Mouse (Mus musculus) urinary bladder, adult 2 months (tissue): Measurements from ENCODE around the gene Optn. TPM values are rescaled to one million over a fixed set of nuclear protein-coding genes. Genes with fewer than 3 reads are reported as not detected.
"Not testable (repeated sequence)": the region's sequence is repeated elsewhere in the genome, so short reads cannot be mapped to it uniquely, and the experiment has no call there.

Source experiments
- DNase-seq: peaks from one replicate; pipeline ENCODE4 v3.0.0; 2022; ENCODE audit warnings: low spot score
- polyA plus RNA-seq: library from polyadenylated mRNA; depleted of rRNA; stranded (reverse); fragments of >200 nt; gene quantifications from 2 replicates; pipeline ENCODE4 v1.2.3, GENCODE M21; 2012; rRNA removed

Gene Optn
- polyA plus RNA-seq: 10.0 and 18.1 TPM in 2 replicates

DNA sequence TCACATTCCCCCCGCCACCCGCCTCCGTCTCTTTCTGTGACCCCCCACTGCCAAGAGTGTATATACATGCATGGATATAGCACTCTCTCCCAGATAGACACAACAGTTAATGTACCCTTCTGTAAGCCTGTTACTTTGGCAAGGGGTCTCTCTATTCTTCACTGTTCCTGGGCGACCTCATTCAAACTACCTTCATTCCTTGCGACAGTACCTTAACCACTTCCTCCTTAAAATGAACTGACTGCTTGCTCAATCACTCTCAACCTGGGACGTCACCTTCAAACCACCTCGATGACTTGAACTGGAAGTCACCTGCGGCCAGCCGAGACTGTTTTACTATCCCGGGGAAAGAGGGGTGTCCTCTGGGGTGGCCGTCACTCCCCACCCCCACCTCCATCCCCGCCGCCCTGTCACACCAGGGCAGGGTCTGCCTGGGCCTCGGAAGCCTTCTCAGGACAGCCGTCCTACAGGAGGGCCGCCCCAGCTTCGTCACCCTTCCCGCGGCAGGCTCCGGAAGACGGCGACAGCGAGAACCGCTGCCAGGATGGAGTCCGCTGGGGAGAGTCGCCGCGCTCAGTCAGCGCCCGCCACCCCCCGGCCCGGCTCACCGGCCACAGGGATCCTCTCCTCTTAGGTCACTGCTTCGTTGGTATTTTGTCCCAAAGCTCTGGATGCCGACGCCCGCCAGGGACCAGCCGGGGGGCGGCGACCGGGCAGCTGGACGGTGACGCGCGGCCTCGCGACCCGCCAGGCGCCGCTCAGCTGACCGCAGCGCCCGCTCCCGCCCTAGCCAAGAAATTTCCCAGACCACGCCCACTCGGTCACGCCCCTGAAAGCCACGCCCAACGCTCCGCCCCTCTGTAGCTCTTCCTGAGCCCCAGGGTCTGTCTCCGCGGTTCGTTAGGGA is at the start of gene Optn:
Gene Optn (minus strand): TSS at position 753 of the 907 bp plus-strand sequence.
- peak; percentile 77 for DNase-seq

DNA sequence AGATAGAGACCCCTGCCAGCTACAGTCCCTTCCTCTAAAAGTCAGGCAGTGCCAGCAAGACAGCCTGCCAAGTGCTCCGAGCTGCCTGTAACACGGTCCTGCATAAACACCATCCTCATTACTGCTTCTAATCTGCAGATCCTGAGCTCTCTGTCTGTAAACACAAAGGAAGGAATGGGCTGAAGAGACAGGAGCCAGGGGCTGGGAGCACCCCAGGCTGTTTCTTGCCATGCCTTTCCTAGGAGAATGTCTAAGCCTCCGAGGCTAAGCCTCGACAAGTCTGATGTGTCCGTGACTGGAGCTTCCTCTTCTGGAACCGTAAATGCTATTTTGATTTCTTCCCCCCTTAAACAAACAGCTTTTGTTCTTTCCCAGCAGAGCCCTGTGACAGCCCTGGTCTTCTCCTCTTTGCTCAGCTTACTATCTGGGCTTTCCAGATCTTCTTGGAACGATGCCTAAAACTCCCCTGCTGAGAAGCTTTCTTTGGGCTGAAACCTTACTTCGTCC is 49.0 kb upstream of the Optn start:
- no peak for DNase-seq

DNA sequence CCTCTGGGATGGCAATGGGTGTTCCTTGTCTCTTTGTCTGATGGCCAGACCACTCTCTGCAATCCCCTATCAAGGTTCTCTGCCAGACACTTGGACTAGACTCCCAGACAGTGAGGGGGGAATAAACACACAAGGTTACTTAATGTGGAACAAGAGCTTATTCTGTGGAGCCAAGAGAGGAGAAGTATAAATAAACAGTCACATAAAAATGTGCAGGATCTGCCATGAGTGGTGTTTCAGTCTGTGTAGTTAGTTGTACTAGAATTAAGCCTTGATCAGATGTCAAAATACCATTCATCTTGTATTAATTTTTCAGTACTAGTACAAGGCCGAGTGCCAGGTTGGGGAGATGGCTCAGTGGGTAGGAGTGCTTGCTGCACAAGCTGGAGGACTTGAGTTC is 39.0 kb upstream of the Optn start:
- DNase-seq: no peak

DNA sequence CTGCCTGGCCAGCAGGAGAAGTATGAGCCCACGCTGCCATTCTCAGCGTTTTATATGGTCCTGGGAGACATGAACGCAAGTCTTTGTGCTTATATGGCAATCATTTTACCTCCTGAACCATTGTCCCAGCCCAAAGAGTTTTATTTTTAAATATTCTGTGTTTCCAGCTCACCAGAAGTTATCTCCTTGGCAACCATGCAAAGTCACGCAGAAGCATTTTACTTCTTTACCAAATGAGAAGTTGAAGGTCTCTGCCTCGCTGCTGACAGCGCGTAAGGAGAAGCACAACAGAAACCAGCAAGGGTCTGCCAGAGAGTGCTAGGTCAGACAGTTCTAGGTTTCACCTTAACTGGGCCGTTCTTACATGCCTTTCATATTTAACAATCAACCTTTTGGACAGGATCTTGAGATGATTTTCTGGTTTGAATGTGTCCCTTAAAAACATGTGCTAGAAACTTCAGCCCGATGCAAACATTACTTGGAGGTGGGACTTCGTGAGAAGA is 37.9 kb upstream of the Optn start:
- DNase-seq: no peak

DNA sequence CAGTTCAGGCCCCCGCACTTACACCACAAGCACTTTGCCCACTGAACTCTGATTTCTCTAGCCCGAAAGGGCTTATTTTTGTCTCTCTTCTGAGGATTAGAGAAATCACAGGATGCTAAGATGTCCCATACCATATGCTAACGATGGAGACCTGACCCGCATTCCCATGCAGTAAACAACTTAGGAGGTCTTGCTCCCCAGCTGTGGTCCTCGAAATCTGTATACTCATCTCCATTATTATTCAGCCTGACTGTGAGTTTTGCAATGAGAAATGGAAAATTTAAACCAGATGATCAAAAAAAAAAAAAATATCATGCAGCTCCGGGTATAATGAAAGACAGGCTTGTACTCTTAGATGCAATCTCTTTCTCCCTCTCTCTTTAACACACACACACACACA is 35.3 kb upstream of the Optn start:
- DNase-seq: no peak

DNA sequence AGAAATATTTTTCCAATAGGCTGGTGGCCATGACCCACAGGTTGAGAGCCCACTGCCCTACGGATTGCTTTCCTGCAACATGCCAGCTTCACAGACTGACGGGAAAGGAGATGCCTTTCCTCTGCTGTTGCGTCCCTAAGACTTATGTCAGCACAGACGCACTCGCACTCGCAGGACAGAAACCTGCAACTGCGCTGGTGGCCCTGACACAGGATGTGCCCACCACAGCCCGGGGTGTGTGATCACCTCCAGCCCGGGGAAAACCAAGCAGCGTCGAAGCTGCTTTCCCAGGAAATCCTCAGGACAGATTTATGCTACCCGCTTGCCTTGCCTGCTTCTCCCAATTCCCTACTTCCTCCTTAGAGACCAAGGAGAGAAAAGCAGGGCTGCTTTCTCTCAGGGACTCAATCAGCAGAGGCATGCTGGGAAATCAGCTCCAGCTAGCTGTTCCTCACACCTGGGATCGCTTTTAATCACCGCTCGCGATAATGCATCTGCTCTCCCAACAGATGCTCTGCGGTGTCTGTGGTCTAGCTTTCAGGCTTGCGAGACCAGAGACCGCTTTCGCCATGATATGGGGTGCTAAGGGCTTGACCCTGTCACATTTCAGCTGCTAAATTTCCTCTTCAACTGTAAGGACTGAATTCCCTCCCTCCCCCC is 34.1 kb upstream of the Optn start:
- DNase-seq: no peak

DNA sequence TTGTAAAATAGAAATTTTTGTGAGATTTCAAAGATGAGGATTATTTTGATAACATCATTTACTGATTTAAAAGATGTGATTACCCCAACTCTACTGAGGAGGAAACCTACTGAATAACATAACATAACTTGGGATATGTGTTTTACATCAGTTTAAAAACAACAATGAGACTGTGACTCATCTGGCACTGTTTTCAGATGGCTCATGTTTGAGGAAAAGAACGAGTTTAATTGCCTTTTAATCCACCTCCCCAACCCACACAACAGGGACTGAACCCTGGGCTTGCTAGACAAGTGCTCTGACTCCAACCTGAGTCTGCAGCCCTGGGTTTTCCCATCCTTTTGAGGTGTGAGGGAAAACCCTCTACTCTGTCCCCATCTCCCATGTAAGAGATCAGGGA is 31.5 kb upstream of the Optn start:
- DNase-seq: no peak

DNA sequence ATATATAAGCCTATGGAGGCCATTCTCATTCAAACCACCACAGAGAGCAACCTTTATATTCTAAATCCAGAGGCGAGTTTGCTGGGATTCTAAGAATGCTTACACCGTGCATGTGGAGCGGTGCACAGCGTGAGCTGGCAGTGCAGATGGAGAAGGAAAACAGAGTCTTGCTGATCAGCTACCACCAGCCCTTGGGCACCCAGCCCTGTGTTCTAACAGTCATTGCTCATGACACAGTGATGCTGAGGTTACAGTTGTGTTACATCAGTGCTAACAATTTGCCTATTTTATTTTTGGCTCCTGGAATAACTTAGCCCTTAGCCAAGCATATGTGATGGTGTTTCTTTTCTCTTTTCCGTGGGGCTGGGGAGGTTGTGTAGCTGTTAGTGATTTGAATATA is 31.0 kb upstream of the Optn start:
- DNase-seq: no peak

DNA sequence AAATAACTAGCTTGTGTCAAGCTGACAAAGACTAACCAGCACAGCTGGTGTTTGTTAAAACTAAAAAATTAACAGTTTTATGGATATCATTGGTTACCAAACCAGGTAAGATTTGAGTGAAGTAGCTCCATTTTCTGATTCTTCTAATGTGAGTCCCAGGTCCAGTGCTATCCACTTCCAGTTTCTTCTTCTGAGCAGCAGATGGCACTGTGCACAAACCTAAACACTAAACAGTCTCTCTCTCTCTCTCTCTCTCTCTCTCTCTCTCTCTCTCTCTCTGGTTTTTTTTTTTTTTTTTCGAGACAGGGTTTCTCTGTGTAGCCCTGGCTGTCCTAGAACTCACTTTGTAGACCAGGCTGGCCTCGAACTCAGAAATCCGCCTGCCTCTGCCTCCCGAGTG is 26.5 kb upstream of the Optn start:
- DNase-seq: not testable (repeated sequence)

DNA sequence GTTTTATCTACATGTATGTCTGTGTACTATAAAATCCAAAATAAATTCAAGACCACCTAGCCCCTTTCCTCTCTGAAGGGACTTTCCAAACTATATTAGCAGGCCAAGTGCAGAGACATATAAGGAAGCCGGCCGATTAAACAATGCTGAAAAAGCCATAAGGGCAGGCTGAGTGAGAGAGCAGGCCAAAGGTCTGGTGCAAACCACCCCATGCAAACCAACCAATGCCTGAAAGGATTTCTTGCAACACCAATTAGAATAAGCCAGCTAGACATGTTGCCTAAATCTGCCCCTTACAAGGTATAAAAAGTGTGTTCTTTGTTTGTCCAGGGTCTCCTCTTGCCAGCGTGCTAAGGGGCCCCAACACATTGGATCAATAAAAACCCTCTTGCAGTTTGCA is 23.8 kb upstream of the Optn start:
- no peak for DNase-seq

DNA sequence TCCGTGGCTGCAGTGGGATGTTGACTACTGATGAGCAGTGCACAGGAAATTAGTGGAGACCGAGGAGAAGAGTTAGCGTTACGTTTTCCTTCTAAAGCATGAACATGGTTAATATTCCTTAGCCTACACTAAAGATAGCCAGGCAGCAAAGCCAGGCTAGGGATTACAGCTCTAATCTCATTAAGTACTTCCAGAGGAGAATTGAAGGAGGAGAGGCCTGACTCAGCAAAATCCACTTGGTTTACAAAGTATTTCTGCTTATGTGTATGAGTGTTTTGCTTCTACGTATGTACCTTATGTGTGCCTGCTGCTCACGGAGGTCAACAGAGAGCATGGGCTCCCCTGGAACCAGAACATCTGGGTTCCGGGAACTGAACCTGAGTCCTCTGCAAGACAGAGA is 19.9 kb upstream of the Optn start:
- no peak for DNase-seq

DNA sequence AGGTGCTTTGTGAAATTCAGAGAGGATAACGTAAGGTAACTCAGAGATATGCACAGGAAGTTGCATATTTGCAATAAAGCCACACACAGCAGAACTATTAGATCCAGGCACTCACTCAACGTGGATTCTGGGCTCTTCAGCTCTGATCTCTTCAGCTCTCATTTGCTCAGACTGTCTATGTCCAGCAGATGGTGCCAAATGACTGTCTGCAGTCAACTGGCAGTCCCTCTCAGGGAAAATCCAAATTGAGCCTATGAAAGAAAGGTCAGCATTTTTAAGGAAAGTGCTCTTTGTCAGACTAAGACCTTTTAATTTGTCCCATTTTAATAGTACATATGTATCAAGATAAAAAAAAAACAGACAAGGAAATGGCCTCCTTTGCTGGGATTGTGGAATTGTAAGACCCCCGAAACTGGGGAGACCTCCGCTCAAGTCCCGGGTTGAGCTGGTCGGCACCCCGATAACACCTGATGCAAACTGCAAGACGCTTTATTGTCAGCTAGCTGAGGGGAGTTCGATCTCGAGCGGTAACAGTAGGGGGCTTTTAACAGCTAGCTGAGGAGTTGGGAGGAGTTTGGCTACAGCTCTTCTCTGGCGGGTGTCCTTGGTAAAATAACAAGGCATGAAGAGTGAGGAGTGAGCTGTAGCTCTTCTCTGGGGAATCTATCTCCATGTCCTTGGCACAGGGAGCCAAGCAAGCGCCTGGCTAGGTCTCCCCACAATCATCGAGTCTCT is 16.4 kb upstream of the Optn start:
- no peak for DNase-seq

DNA sequence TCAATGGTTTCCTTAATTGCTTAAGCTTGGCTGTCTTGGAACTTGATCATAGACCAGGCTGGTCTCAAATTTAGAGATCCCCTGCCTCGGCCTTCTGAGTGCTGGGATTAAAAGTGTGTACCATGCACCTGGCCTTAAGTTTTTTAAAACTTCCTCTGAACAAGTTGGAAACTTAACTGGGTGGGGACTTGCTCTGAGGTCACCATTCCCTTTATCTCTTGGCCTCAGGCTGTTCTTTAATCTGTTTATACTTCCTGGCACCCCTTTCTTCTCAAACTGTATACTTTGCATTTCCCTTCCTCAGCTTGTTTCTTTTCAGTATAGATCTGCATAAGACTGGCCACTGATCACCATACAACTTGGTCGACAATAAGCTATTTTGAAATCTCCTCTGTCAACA is 14.1 kb upstream of the Optn start:
- DNase-seq: no peak

DNA sequence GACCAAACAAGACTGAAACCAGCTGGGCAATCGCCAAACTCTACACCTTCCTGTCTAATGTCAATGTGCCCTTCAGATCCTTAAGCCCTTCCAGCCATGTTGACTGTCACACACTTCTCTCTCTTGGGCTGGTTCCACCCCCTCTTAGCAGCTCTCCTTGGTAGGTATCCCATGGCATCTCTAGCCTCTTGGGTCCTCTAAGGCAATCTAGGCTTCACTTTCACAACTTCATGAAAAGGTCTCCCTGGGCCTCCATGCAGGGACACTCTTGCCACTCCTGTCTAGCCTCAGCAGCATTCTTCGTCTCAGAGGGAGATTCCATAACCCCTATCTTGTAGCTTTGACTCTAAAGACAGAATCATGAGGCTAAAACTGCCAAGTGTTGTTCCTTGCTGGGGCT is 13.6 kb upstream of the Optn start:
- DNase-seq: no peak

DNA sequence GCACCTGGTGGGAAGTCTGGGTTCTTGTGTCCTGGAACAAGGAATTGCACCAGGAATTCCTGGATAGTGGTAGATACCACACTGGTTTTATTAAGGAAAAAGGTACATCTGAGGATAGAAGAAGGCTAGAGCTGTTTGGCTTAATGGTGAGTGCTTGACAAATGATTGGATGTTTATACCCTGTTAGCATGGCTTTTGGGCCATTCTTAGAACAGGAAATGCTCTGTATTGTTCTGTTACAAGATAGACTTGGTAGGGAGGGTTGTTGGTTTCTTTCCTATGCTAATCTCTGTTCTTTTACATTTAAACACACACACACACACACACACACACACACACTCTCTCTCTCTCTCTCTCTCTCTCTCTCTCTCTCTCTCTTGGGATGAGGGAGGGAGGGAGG is 12.0 kb upstream of the Optn start:
- DNase-seq: no peak

DNA sequence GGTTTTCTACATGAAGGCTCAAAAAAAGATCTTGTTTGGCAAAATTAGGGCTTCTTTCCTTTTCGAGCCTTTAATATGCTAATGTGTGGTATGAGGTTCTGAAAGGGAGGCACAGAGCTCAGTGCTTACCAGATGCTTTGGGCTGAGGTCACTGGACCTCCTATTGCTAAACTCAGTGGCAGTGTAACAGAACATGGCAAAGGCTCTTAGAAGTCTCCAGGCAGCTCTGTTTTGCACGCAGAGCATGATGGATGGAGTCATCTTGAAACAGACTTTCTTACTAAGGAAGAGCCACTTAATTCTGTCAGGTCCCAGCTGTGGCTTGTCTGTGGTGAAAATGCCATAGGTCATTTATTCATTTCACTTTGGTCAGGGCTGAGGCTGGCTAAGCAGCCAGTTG is 11.6 kb upstream of the Optn start:
- no peak for DNase-seq

DNA sequence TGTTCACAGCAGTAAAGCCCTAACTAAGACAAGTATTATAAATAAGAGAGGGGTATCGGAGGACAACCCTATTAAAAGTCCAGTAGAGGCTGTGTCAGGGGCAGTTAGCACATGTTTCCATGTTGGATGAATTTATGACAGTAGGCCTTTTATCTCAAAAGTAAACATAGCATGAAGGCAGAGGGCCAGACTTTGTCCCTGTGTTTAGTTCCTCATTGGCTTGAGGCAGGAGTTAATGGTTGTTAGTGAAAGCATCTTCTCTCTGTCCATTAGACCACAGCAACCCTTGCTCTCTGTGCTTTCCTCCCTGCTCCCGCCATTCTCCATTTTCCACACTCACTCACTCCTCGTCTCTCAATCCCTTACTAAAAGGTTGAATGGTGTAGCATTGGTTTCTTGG is 9.9 kb upstream of the Optn start:
- no peak for DNase-seq

DNA sequence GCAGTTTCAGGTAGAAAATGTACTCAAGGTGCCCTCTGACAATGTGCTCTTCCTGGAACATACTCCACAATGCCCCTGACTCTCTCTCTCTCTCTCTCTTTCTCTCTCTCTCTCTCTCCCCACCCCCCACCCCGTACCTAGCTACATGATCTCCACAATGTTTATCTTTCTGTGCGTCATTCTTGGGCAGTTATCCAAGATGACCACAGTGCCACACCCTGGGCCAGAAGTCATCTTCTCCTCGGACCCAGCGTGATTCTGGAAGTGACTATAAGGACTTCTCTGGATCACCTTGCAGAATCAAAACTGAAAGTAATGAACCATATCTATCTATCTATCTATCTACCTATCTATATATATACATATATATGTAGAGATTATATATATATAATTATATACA is 4.1 kb upstream of the Optn start:
- no peak for DNase-seq

DNA sequence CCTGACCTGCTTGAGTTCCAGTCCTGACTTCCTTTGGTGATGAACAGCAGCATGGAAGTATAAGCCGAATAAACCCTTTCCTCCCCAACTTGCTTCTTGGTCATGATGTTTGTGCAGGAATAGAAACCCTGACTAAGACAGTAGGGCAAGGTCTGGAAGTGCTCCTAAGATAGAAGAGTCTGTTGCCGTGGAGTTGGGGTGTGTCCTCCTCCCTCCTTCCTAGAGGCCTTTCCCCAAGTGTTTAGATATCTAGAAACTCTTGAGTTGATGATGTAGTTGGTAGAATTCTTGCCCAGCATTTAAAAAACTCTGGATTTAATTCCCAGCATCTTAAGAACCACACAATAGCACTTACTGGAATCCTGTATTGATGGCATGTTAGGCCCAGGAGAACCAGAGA is 3.4 kb upstream of the Optn start:
- not testable (repeated sequence) for DNase-seq

DNA sequence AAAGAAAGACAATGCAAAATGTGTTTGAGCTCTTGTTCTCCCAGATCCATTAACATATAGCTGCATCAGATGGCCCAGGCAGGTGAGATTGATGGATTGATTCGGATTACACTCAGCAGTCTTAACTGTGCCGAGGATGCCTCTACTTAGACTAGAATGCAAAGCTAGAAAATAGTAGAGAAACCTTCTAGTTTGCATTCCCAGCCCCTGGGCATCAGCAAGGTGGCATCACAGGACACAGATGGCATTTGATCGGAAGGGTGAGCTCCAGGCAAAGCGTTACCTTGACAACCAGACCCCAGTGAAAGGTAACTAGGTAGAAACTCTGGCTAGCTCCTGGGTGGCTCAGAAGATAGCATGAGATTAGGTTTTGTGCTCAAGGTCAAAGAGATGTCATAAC is 396 bp upstream of the Optn start:
- DNase-seq: no peak

DNA sequence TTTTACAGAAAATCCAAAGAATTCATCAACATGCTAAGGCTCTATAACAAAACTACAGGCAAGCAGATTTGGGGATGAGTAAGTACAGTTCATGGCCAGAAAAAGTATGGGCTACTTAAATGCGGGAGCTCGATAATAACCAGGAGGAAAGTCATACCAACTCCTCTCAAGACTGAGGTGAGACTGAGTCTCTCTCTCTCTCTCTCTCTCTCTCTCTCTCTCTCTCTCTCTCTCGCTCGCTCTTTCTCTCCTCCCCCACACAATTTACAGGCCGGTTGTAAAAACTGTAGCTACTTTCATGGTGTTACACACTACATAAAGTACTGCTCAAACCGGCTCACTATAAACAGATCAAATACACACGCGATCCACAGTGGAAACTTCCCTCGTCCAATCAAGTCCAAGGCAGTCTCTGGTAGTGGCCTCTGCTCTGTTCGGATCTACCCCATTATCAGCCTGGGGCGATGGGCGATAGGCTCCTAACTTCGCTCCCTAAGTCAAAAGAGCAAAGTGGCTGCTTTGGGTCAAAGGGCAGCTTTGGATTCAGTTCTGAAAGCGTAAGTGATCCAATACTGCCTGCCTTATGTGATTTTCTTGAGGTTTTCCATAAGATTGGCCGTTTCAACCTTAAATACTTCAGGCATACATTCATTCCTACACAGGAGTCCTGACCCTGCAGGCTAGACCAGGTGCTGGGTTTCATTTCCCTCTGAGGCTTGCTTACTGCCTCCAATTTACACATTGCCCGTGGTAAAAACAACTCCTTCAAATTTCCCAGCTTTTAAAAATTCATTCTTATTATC is 1.2 kb downstream of the Optn start:
- no peak for DNase-seq
